Mouse (Mus musculus) left cerebral cortex, adult 11 months (tissue): Measurements from ENCODE around the gene Creg2.
A peak's percentile ranks its signal among the peaks of the same experiment; 100 is the strongest.
"Not testable (repeated sequence)": the region's sequence is repeated elsewhere in the genome, so short reads cannot be mapped to it uniquely, and the experiment has no call there.

Experiments
- DNase-seq: peaks from one replicate; pipeline ENCODE4 v3.0.0; 2022; ENCODE audit warnings: low spot score

Creg2 gene

DNA sequence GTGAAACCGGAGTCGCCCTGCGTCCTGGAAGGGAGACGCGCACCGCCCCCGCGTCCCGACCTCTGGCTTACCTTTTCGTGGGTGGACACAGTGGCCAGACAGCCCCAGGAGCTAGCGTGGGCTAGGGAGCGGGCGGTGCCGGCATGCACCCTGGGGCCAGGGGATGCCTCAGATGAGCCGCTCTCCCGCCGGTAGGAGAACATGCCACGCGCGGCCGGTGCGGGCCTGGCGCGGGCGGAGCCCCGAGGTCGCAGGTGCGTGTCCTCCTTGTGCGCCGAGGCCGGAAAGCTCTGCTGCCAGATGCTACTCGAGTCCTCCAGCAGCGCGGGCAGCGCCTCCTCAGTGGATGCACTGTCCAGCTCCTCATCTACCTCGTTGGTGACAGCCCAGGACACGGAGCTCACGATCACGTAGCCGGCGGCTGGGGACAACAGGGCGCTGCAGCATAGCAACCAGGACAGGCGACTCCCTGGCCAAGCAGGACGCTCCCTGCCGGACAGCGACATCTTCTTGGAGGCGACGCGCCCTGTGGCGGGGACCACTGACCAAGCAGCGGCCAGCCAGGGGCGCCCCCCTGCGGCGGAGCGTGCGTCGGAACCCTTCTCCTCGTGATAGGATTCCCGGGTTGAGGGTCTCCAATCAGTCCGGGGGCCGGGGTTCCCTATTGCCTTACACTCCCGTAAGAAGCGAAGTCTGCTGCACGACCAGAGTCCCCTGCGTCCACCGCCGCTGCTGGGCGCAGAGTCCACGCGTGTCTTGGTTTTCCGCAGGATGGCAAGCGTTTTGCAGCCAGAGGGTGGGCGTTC, 636 bp downstream of the Creg2 start:
- DNase-seq: peak; percentile 57

DNA sequence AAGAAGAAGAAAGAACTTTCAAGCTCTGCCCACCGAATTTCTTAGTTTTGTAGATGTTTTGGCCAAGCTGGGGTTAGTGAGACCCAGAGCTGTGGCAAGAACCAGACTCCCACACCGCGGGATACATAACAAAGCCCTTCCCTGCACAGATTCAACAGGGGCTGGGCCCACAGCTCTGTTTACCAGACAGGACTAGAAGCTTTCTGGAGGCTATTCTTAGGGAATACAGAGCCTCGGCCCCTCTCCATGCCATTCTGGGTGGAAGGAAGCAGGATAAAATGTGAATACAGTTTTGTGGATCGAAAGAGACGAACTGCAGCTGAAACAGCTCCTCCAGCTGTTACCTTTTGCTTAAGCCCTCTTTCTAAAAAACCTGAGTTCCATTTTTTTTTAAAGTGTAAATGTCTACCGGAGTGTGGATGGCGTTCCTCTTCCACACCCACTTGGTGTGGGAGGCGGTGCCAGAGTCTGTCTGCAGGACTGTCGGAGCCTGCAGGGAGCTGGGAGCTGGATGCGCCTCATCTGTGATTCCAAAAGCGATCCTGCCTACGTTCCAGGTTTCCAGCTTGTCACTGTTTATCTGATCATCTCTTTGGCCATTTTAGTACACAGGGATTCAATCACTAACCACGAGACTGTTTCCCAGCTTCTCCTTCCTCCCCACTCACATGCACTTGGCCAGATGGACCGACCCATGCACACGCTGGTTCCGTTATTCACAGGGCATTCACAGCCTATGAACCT, 1.4 kb downstream of the Creg2 start:
- DNase-seq: peak; percentile 62

DNA sequence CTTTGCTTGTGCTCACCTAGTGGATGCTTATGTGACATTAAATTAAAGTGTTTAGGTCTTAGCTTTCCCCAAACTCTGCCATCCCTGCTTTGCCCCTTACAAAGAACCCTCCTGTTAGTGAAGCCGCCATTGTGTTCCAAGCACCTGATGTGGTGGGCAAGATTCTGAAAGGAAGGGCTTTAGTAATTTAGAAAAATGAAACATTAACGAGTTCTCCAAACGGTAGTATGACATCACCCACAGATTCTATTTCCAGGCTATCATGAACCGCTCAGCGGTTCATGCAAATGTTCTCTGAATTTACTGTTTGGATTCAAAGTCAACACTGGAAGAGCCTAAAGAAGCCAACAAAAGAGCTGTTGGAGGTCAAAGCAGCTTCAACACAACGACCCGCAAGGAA, 2.7 kb downstream of the Creg2 start:
- no peak for DNase-seq

DNA sequence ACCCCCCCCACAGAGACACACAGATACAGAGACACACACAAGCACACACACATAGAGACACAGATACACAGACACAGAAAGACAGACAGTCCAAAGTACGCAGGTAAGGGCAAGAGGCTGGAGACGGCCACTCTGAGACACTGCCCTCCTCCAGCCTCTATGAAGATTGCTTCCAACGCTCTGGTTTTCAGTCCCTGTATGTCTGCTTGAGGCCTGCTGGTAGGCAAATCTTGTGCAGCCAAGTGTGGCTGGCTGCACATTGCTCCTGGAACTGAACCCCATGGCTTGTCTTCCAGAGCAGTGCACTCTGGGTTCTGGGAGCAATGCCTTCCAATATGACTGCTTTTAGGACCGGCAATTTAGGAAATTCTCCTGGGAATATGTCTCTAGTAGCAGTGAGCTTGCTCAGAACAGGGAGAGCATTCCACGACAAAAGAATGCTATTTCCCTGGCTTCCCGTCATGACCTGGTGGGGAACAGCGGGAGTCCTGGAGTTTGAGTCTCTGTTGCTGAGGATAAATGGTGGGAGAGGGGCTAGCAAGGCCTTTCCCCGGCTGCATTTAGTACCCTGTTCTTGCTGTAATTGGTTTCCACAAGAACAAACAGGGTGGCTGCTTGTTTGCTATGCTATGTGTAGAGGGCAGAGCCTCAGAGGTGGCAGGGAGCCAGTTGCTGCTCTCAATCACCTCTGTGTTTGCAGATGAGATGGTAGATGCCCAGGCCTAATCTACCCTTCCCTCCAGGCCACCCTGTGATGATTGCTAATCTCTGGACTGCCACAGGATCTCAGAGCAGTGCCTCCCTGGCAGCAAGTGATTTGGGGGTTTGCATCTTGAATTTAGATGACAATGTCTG, 5.1 kb downstream of the Creg2 start:
- DNase-seq: peak; percentile 39

DNA sequence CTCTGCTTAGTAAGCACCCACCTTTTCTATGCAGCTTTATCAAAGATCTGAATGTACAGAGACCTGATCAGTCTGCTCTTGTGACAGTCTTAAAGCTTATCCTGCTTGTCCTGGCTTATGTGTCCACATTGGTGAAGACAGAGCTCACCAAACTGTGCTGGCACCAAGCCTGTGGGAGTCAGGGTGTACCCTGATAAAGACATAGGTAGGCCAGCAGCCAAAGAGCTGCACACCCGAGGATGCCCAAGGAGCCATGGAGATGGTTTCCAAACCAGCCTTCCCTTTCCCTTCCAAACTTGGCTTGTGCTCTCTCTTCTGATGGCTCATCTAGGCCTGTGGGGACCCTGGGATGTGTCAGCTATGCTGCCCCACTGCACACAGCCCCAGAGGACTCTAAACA, 6.9 kb downstream of the Creg2 start:
- no peak for DNase-seq

DNA sequence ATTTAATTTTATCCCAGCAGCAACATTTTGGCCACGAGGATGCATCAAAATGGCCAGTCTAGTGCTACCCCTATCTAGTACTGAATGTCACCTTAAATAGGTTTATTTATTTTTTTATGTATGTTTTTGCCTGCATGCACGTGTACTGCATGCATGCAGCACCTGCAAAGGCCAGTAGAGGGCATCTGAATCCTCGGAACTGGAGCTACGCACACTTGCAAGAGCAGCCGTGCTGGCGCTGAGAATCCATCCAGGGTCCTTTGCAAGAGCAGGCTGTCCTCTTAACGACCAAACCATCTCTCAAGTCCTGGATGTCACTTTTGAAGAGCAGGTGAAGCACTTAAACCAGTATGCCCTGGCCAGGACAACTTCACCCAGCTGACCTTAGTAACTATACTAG, 9.6 kb downstream of the Creg2 start:
- no peak for DNase-seq

DNA sequence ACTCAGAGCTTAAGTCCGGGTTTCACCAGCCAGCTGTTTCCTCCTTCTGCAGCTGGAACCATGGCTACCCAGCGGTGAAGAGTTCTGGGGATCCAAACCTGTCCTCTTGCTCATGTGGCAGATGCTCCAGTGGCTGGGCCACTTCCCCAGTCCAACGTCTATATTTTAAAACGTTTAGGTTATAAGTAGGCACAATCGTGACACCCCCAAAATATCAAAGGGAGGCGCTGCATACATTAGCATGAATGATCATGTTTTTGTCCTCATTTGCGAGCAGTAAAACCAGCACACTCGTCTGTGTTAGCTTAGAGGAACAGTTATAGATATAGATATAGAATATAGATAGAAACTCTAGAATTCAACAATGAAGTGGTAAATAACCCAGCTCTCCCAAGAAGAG, 14.1 kb downstream of the Creg2 start:
- DNase-seq: no peak

DNA sequence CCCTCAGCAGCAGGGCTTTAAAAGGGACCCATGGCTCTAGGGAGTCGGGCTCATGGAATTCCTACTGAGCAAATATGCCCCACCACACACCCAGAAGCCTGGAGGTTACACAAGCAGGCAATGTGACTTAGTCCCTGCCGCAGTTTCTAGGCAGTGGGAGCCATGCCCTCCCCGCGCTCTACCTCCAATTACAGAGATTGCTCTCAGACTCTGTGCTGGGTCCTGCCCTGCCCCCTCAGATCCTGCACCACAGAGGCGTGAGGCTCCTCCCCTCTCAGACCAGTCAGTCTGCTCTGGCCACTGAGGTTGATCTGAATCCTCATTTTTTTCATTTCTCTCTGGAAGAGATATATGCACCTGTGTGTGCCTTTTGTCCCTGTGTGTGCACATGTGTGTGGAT, 14.6 kb downstream of the Creg2 start:
- no peak for DNase-seq

DNA sequence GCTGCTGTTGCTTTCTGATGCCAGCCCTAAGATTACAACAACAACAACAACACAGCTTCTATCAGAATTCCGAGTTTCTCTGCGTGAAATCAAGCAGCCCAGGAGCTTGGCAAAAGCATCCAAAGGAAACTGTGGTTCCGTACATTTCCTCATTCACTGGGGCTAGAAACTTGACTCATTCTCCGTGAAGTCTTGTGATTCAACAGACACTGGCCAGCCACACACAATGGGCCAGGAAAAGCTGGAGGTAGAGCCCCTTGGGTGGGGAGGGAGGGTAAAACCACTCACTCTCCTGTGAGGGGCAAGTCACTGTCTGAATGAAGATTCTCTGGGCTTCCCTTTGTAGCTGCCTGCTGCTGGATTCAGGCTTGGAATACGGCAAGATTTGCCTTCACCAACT, 15.1 kb downstream of the Creg2 start:
- no peak for DNase-seq

DNA sequence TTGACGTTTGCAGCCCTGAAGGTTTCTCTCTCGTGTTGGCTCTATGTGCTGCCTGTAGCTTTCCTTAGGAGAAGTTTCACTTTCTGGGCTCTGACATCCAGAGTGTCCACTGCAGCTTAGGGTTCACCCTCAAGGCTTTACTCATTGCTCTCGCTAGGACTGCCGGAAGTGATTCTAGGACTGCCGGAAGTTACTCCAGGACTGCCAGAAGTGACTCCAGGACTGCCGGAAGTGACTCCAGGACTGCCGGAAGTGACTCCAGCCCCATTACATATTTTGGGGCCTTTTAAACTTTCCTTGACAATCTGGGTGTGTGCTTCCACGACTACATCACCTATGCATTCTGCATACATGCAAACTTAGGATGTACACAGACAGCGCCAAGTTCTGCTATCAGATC, 22.7 kb downstream of the Creg2 start:
- no peak for DNase-seq

DNA sequence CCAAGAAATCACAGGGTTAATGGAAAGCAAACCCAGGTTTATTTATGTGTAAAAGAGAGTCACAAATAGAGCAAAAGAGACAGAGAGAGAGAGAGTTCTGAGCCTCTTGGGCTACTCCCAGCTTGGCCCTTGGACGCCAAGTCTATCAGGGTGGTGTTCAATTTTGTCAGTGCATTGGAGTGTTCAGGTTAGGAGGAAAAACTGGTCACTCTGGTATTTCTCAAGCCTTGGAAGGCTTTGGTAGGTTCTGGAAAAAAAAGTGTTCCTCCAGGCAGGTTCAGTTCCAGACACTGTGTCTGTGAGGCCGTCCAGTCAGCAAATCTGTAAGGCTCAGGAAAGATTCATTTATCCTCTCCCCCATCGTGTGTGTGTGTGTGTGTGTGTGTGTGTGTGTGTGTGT, 25.8 kb downstream of the Creg2 start:
- DNase-seq: no peak

DNA sequence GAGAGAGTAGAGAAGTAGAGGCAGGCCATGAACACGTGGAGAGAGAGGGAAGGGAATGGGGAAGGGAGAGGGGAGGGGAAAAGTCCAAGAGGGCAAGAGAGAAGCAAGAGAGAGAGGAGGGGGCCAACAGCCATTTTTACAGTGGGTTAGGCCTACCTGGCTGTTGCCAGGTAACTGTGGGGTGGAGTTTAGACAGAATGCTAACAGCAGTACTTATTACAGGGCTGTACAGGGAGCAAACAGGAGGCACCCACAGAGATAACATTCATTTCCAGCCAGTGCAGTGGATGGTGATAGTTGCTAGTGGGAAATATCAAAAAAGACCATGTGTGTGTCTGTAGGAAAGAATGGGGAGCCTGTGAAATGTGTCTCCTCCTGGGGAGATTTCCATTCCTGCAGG, 27.5 kb downstream of the Creg2 start:
- DNase-seq: no peak

DNA sequence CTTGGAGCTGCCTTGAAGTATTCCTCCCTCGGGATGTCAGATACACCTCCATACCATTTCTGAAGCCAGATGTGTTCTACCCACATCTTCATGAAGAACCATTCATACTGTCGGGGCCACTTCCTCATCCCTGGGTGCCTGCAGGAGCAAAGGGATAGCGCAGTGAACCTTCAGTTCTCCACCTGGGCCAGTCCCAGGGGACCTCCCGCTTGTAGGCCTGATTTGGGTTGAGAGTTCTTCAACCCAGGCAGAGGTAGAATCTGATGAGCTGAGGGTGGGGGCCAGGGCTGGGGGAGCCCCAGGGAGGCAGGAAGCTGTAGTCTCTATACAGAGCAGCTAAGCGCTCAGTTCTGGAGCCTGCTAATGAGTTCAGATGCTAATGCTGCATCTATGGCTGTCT, 28.2 kb downstream of the Creg2 start:
- no peak for DNase-seq

DNA sequence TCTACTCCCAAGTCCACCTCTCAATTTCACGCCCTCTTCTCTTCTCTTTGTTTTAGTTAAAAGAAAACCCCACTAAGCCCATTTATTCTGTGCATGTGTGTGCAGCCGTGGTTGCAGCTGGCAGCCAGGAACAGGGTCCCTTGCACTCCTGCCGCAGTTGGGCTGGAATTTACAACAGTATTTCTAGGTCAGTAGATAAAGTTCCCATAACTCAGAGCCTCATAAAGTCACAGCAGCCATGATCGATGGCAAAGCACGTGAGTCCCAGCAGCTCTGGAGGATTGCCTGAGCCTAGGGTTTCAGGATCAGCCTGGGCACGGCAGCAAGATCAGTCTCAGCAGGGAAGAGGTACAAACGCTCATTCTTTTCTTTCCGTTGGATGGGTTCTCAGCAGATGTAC, 32.8 kb downstream of the Creg2 start:
- no peak for DNase-seq

DNA sequence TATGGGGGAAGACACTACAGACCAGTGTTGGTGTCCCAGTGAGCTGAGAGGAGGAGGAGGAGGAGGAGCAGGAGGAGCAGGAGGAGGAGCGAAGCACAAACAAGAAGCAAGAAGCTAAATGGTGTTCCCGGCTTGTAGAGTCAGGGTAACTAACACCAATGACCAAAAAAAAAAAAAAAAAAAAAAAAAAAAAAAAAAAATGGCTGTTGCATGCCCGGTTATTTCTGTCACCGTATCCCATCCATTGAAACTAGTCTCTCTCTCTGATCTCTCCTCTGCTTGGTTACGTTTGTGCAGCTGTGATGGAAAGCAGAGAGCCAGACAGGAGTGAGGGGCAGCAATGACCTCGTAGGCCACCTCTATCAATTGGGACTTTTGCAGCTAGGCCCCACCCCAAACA, 35.7 kb downstream of the Creg2 start:
- DNase-seq: no peak

DNA sequence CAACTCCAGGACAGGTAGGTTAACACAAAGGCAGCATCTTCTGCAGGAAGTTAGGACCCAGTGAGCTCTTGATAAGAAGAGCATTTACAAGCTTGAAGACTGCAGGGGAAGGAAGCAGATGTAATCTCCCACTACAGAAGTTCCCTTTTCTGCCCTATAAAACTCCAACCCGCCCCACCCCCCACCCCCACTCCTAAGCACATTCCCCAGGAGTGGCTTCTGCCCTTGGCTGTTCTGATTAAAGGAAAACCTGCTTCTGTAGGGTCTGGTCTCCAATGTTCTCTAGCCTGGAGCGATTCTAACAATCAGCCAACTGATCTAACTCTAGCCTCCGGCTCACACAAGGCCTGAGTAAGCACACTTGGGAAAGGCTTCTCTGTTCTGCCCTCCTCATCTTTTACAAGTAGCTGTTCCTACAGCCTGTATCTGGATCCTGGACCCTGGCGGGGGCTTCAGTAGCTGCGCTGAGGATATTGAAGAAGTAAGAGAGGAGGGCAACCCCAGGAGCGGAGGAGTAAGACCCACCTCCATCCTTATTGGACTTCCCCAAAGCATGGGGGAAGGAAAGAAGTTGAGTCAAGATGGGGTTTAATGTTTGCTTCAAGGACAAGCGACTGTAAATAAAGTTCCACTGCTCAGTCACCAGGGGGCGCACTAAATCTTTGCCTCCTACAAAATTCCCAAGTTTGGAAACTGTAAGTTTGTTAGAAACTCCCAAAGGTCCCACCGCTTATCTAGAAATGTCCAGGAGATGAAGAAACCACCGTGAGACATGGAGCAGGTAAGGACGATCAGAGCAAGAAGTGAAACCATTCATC, 36.6 kb downstream of the Creg2 start:
- no peak for DNase-seq

DNA sequence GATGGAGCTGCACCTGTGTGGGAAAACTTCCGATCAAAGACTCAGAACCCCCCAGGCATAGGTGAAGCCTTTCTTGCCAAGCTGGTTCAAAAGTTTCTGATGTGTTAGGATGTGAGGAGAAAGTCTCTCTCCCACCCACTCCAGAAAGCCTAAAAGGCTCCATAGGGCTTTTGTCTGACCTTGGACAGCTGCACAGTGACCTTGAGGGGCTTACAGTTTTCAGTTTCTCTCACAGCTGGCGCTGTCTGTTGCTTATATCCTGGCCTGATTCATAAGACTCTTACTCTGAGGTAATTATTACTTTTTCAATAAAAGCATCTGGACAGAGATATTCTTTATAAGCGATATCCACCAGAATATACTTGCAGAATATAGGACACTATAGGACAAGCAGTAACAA, 38.2 kb downstream of the Creg2 start:
- DNase-seq: no peak

DNA sequence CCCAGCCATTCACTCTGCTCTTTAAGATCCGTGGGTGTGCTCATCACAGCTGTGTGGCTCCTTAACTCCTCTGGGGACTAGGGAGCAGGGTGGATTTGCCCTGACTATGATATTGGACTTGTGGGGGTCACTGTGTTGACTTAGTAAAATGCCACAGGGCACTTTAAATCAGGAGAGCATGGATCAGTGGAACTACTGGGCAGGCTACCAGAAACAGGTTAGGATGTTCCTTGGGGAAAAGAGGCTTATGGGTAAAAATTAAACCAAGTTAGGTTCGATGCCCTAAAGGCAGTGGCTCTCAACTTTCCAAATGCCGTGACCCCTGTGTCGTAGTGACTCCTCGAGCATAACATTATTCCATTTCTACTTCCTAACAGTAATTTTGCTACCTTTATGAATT, 38.8 kb downstream of the Creg2 start:
- DNase-seq: no peak

DNA sequence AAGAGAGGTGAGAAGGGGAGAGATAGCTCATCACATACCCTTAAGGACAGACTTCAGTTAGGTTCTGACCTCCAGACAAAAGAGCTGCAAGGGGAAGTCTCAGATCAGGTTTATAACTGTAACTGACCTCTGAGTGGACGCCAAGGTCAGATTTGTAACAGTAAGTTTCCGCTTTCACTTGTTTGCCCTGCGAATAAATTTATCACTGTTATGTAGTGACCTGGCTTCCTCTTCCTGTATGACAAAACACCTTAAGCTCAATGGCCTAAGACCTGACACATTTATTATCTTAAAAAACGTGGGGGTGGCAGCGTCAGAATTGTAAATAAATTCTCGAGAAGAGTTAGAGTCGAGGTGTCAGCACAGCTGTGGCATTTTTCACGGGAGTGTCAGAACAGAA, 42.7 kb downstream of the Creg2 start:
- DNase-seq: no peak

DNA sequence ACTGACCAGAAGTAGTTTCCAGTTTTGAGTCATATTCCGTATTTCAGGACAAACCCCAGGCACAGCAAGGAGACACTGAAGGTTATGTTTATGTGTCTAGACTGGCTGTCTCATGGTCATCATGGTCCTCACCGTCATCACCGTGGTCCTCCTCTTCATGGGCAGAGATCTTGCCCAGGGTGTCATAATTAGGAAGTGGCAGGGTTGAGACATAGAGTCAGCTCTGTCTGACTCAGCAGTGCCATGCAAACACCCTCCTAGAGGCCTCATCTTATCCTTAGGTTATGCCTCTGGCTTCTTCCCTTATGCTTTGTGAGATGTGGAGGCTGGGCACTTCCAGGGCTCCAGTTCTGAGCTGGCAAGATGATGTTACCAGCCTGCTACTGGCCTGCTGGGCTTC, 48.8 kb downstream of the Creg2 start:
- DNase-seq: no peak

DNA sequence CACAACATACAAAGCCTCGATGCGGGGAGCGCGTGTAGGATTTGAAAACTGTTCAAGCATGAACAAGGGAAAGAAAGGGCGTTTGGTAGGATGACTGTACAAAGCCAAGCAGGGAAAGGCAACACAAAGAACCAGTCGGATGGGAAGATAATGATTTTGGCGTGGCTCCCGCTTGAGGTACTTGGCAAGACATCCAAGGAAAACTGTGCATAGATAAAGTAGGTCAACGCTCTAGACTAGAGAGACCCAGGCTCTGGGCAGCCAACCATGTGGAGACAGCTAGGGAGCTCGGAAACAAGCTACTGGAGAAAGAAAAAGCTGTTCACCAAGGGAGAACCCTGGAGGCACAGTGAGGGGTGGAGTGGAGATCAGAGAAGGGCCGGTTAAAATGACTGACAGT, 52.5 kb downstream of the Creg2 start:
- DNase-seq: no peak

DNA sequence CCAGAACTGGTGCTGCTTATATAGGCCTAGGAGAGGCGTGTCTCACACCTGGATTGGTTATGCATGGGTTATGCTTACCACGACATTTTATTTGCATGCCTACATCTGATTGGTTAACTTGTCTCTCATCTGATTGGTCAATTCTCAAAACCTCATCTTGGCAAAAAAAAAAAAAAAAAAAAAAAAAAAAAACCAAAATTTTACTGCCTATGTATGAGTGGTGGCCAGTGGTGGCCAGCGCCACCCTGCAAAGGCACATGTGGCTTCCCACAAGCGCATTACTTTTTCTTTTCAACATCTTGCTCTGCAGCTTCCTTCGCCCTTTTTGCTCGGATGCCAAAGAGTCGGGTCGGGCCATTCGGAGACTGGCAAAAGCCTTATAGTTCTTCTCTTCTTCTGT, 54.1 kb downstream of the Creg2 start:
- DNase-seq: not testable (repeated sequence)
